Mouse (Mus musculus) CD8-positive naive resting alpha-beta T cell, adult 2 months (primary cell): ENCODE results near the gene Cldn3.

Experiments
- DNase-seq, 2 experiments: peaks; one replicate each; pipeline ENCODE4 v3.0.0; 2022; ENCODE audit warnings: low read depth in 2 of 2, low spot score in 2 of 2

Cldn3 gene

GRCm38 (mm10) chr5:134965473-134965851 is 20.6 kb upstream of the Cldn3 start:
- DNase-seq: peak; percentile 60 to 71

GRCm38 (mm10) chr5:134965852-134966821 is 19.9 kb upstream of the Cldn3 start:
- DNase-seq: peak; percentile 33 to 43

- no peak for DNase-seq
Observed at GRCm38 (mm10) chr5:134967164-134967944, 18.7 kb upstream of the Cldn3 start.

GRCm38 (mm10) chr5:134970671-134971070 is 15.3 kb upstream of the Cldn3 start:
- no peak for DNase-seq

GRCm38 (mm10) chr5:134973081-134973480 is 12.9 kb upstream of the Cldn3 start:
- no peak for DNase-seq

- no peak for DNase-seq
Observed at GRCm38 (mm10) chr5:134973526-134973925, 12.5 kb upstream of the Cldn3 start.

GRCm38 (mm10) chr5:134974294-134974693 is 11.7 kb upstream of the Cldn3 start:
- no peak for DNase-seq

GRCm38 (mm10) chr5:134974921-134975320 is 11.1 kb upstream of the Cldn3 start:
- no peak for DNase-seq

- DNase-seq: no peak
Observed at GRCm38 (mm10) chr5:134976164-134976563, 9.8 kb upstream of the Cldn3 start.

GRCm38 (mm10) chr5:134976577-134977250 is 9.3 kb upstream of the Cldn3 start:
- DNase-seq: no peak

GRCm38 (mm10) chr5:134977837-134978236 is 8.2 kb upstream of the Cldn3 start:
- no peak for DNase-seq

GRCm38 (mm10) chr5:134981149-134981548 is 4.9 kb upstream of the Cldn3 start:
- DNase-seq: no peak

- DNase-seq: no peak
Observed at GRCm38 (mm10) chr5:134983111-134983510, 2.9 kb upstream of the Cldn3 start.

- no peak for DNase-seq
Observed at GRCm38 (mm10) chr5:134983771-134984170, 2.2 kb upstream of the Cldn3 start.

GRCm38 (mm10) chr5:134986298-134987268 is 569 bp downstream of the Cldn3 start:
- no peak for DNase-seq

GRCm38 (mm10) chr5:134989166-134989565 is 3.2 kb downstream of the Cldn3 start:
- DNase-seq: no peak

GRCm38 (mm10) chr5:134989741-134990140 is 3.7 kb downstream of the Cldn3 start:
- no peak for DNase-seq

- no peak for DNase-seq
Observed at GRCm38 (mm10) chr5:134992566-134992965, 6.6 kb downstream of the Cldn3 start.

- no peak for DNase-seq
Observed at GRCm38 (mm10) chr5:134998359-134998758, 12.3 kb downstream of the Cldn3 start.

- no peak for DNase-seq
Observed at GRCm38 (mm10) chr5:134999797-135000196, 13.8 kb downstream of the Cldn3 start.
